Mouse (Mus musculus) heart, embryonic 12.5 days (tissue): Measurements from ENCODE around the gene Ube4b. TPM values are rescaled to one million over a fixed set of nuclear protein-coding genes. Genes with fewer than 3 reads are reported as not detected.

Source experiments
- ATAC-seq: fragments of 200-750 bp; cut with Nextera tagmentation; 2 replicates; pipeline ENCODE4 v1.8.0; 2017; ENCODE audit warnings: moderate TSS enrichment, moderate library complexity; ENCODE audit not compliant: insufficient number of reproducible peaks, low FRiP score
- H3K27ac ChIP-seq: fragments of 300-500 bp; sonication (generic); 2 replicates; pipeline ENCODE4 v1.5.1; 2016; ENCODE audit warnings: mild to moderate bottlenecking, moderate library complexity; ENCODE audit not compliant: poor library complexity, severe bottlenecking
- H3K27me3 ChIP-seq: fragments of 300-500 bp; sonication (generic); replicated peaks from 2 replicates; pipeline ENCODE4 v1.6.1; 2016; ENCODE audit warnings: mild to moderate bottlenecking, moderate library complexity
- H3K36me3 ChIP-seq: fragments of 300-500 bp; sonication (generic); 2 replicates; pipeline ENCODE4 v1.6.1; 2016; ENCODE audit warnings: mild to moderate bottlenecking, moderate library complexity
- H3K4me1 ChIP-seq: fragments of 300-500 bp; sonication (generic); replicated peaks from 2 replicates; pipeline ENCODE4 v1.6.1; 2016; ENCODE audit warnings: mild to moderate bottlenecking
- H3K4me2 ChIP-seq: fragments of 300-500 bp; sonication (generic); 2 replicates; pipeline ENCODE4 v1.6.1; 2016; ENCODE audit warnings: mild to moderate bottlenecking, moderate library complexity
- H3K4me3 ChIP-seq: fragments of 300-500 bp; sonication (generic); 2 replicates; pipeline ENCODE4 v1.5.1; 2016; ENCODE audit warnings: mild to moderate bottlenecking
- H3K9ac ChIP-seq: fragments of 300-500 bp; sonication (generic); 2 replicates; pipeline ENCODE4 v1.6.1; 2016; ENCODE audit warnings: mild to moderate bottlenecking, moderate library complexity
- H3K9me3 ChIP-seq: fragments of 300-500 bp; sonication (generic); replicated peaks from 2 replicates; pipeline ENCODE4 v1.6.1; 2016; ENCODE audit warnings: mild to moderate bottlenecking, moderate library complexity
- WGBS: fragments of 180-500 bp; shearing (Covaris S2); methylation state at CpG from one replicate; pipeline ENCODE4 v1.1.7; 2016; 5-methylcytosine and 5-hydroxymethylcytosine counted together
- polyA plus RNA-seq: library from polyadenylated mRNA; unstranded; fragments of >200 nt; fragmentation: Nextera tagmentation; extraction: Ambion mirVana; gene quantifications from 2 replicates; pipeline ENCODE4 v1.2.1, GENCODE M21; 2016

The Ube4b gene
- polyA plus RNA-seq, 1 experiment from 2014 or later: 50.3 TPM

GRCm38 (mm10) chr4:149322286-149322685 lies 104.3 kb downstream of the Ube4b start:
- Histone ChIP-seq H3K4me3 (no peak overlapping the region), H3K27me3 (no peaks in the 10 kb centered on the region), H3K9ac (no peak overlapping the region), H3K4me1 (peaks cover 35% of the 10 kb centered on the region), H3K9me3 (no peaks in the 10 kb centered on the region), H3K36me3 (peaks cover 6% of the 10 kb centered on the region), H3K27ac (no peak overlapping the region), H3K4me2 (no peak overlapping the region)
- ATAC-seq: no peak
- 89% methylated on average over 4 of the region's 4 CpGs for WGBS

DNA sequence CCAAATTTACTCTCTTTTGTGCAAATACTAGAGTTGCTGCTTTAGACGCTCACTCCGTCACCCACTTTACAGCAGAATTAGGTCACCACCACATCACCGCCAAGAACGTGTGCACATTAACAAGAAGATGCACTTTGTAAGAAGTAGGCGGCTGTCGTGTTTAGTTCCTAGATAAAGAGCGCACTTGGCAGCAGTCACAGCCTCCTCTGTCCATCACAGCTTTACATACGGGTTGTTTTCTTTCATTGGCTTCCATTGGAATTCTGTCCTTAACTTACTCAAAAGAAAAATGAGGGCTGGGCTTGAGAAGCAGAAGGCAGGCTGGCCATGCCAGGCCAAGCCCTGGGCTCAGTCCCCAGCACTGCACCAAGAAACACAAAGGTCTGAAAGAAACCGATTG lies 107.5 kb downstream of the Ube4b start:
- WGBS: 41% methylated on average over 9 of the region's 9 CpGs
- H3K27ac ChIP-seq: no peak overlapping the region

DNA sequence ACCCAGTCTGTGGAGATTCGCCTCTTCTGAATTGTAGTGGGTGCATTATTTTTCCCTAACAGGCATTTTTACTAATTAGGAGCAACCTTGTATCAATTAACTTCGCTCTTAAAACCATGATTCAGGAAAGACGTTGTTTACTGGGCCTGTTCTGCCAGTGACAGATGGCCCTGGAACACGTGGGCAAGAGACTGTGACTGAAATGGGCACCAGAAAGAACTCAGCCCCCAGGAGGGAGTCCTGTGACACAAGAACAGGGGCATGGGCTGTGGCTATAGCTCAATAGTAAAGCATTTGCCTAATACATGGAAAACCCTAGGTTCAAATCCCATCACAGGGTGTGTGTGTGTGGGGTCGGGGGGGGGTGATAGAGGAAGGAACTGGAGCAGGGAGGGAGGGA lies 109.2 kb downstream of the Ube4b start:
- Histone ChIP-seq H3K4me2 (no peak overlapping the region), H3K36me3 (no peaks in the 10 kb centered on the region), H3K27ac (no peak overlapping the region), H3K4me1 (peaks cover 4% of the 10 kb centered on the region), H3K4me3 (no peak overlapping the region), H3K27me3 (no peaks in the 10 kb centered on the region), H3K9ac (no peak overlapping the region), H3K9me3 (no peaks in the 10 kb centered on the region)
- whole genome bisulfite sequencing: 72% methylated on average over 5 of the region's 5 CpGs
- no peak for ATAC-seq

More for the DNA sequence above, 107.5 kb downstream of the Ube4b start:
- ATAC-seq: no peak
- Histone ChIP-seq H3K4me1 (peaks cover 14% of the 10 kb centered on the region), H3K27me3 (no peaks in the 10 kb centered on the region), H3K9ac (no peak overlapping the region), H3K4me3 (no peak overlapping the region), H3K4me2 (no peak overlapping the region), H3K36me3 (no peaks in the 10 kb centered on the region), H3K9me3 (no peaks in the 10 kb centered on the region)

DNA sequence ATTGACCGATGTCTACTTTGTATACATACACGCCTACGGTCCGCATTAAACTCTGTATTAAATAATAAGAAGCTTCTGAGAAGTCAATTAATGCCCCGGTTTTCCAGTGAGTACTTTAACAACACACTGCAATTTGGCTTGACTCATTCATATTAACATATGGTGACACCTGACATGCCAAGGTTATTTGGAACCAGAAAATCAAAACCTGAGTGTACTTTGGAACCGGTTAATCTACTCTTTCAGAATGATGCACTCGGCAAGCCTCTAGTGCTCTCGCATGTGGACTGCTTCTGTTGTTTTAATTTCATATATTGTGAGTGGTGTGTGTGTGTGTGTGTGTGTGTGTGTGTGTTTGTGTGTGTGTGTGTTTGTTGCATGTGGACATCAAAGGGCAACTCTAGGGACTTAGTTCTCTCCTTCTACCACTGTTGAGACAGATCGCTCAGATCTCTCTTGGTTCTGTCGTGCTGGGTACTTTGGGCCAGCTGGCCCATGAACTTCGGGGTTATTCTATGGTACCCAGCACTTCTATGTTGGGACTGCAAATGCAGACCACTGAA lies 112.2 kb downstream of the Ube4b start:
- peaks cover 4% of the 10 kb centered on the region for H3K4me1 ChIP-seq
- no peaks in the 10 kb centered on the region for H3K9me3 ChIP-seq
- H3K9ac ChIP-seq: no peak overlapping the region
- no peaks in the 10 kb centered on the region for H3K27me3 ChIP-seq
- no peak overlapping the region for H3K27ac ChIP-seq
- no peak overlapping the region for H3K4me2 ChIP-seq
- no peak for ATAC-seq
- 90% methylated on average over 11 of the region's 11 CpGs for WGBS
- H3K4me3 ChIP-seq: no peak overlapping the region
- no peaks in the 10 kb centered on the region for H3K36me3 ChIP-seq

- ATAC-seq: no peak
- Histone ChIP-seq H3K4me3 (no peak overlapping the region), H3K27me3 (no peaks in the 10 kb centered on the region), H3K36me3 (no peaks in the 10 kb centered on the region), H3K9ac (no peak overlapping the region), H3K4me1 (peaks cover 5% of the 10 kb centered on the region), H3K4me2 (no peak overlapping the region), H3K27ac (no peak overlapping the region), H3K9me3 (no peaks in the 10 kb centered on the region)
- 70% methylated on average over 12 of the region's 12 CpGs for WGBS
Measured at GRCm38 (mm10) chr4:149313558-149314253, 112.8 kb downstream of the Ube4b start.

GRCm38 (mm10) chr4:149311996-149312395 lies 114.6 kb downstream of the Ube4b start:
- no peak for ATAC-seq
- H3K36me3 ChIP-seq: no peaks in the 10 kb centered on the region
- no peak overlapping the region for H3K27ac ChIP-seq
- no peaks in the 10 kb centered on the region for H3K27me3 ChIP-seq
- no peaks in the 10 kb centered on the region for H3K9me3 ChIP-seq
- H3K4me1 ChIP-seq: peaks cover 7% of the 10 kb centered on the region
- no peak overlapping the region for H3K9ac ChIP-seq
- 87% methylated on average over 5 of the region's 5 CpGs for WGBS
- no peak overlapping the region for H3K4me2 ChIP-seq
- H3K4me3 ChIP-seq: no peak overlapping the region

GRCm38 (mm10) chr4:149308491-149308820 lies 118.1 kb downstream of the Ube4b start:
- WGBS: 54% methylated on average over 3 of the region's 3 CpGs
- Histone ChIP-seq H3K36me3 (no peaks in the 10 kb centered on the region), H3K4me1 (peaks cover 23% of the 10 kb centered on the region), H3K4me3 (peak overlapping the region; percentile 94), H3K27me3 (no peaks in the 10 kb centered on the region), H3K4me2 (peak overlapping the region; percentile 90), H3K27ac (peak overlapping the region; percentile 90; the same call in 1 of the 2 replicates), H3K9me3 (no peaks in the 10 kb centered on the region), H3K9ac (peak overlapping the region; percentile 81)
- no peak for ATAC-seq

DNA sequence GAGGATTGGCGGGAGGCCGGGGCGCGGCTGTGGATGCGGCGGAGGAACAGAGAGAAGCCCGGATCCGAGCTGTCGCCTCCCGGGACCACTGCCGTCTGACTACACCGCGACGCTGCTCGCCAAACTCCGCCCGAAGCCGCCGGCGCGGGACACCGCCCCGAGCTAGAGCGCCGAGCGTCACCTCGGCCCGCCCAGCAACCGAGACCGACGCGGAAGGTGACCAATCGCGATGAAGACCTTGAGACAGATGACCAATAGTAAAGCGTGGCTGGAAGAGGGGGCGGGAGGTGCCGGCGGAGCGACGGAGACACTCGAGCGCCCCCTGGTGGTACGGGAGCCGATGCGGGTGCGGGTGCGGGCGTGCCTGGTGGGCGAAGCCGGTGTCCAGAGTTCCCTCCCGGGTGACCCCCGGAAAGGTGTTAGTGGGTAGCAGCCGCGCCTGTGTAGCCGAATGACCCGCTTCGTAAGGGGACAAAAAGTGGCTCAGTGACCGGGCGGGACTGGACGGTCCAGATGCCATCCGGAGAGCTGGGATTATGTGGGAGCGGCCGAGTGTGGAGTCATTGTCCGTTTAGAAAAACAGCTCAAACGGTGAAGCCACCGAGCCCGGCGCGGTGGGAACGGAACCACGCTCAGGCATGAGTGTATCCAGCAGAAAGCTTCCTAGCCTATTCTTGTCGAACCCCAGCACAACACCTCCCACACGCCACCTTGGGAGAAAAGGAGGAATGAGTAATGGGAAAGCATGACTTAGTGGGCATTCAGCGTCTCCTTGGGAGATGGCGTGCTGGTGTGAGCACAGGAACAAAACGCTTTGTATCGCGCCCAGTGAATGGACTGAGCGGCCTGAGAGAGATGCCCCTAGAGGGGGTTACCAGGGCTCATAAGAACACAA lies 118.7 kb downstream of the Ube4b start, which contains the start of gene Kif1b:
TSS of gene Kif1b (minus strand) at position 98 of the 895 bp plus-strand sequence.
- Histone ChIP-seq H3K9me3 (no peaks in the 10 kb centered on the region), H3K27me3 (no peaks in the 10 kb centered on the region), H3K9ac (peak within 1 kb of the TSS; percentile 95), H3K27ac (peak within 1 kb of the TSS; percentile 93), H3K4me1 (peaks cover 29% of the 10 kb centered on the region), H3K36me3 (no peaks in the 10 kb centered on the region), H3K4me3 (peak within 1 kb of the TSS; percentile 94), H3K4me2 (peak within 1 kb of the TSS; percentile 90)
- ATAC-seq: peak; percentile 99
- under 1% methylated on average over 79 of the region's 79 CpGs for WGBS

GRCm38 (mm10) chr4:149306712-149307595 lies 119.6 kb downstream of the Ube4b start:
- peak overlapping the region; percentile 95 for H3K9ac ChIP-seq
- peak overlapping the region; percentile 94 for H3K4me3 ChIP-seq
- WGBS: under 1% methylated on average over 68 of the region's 83 CpGs
- H3K9me3 ChIP-seq: no peaks in the 10 kb centered on the region
- H3K36me3 ChIP-seq: no peaks in the 10 kb centered on the region
- H3K27ac ChIP-seq: peak overlapping the region; percentile 93
- ATAC-seq: peak; percentile 71
- H3K4me1 ChIP-seq: peaks cover 36% of the 10 kb centered on the region
- H3K27me3 ChIP-seq: no peaks in the 10 kb centered on the region
- peak overlapping the region; percentile 87 for H3K4me2 ChIP-seq

- H3K4me1 ChIP-seq: peaks cover 43% of the 10 kb centered on the region
- H3K36me3 ChIP-seq: no peaks in the 10 kb centered on the region
- H3K27me3 ChIP-seq: no peaks in the 10 kb centered on the region
- peak overlapping the region; percentile 95 for H3K9ac ChIP-seq
- H3K4me2 ChIP-seq: peak overlapping the region; percentile 87
- no peak for ATAC-seq
- H3K4me3 ChIP-seq: peak overlapping the region; percentile 94
- H3K9me3 ChIP-seq: no peaks in the 10 kb centered on the region
- H3K27ac ChIP-seq: peak overlapping the region; percentile 93
- 30% methylated on average over 14 of the region's 14 CpGs for WGBS
Measured at GRCm38 (mm10) chr4:149305761-149306711, 120.5 kb downstream of the Ube4b start.
